Mouse (Mus musculus) midbrain, embryonic 15.5 days (tissue): ENCODE results near the gene Plxnd1. TPM values are rescaled to one million over a fixed set of nuclear protein-coding genes. Genes with fewer than 3 reads are reported as not detected.

Experiments
- ATAC-seq: fragments of 200-750 bp; cut with Nextera tagmentation; replicated peaks from 2 replicates; pipeline ENCODE4 v1.8.0; 2017; ENCODE audit warnings: moderate TSS enrichment
- H3K27ac ChIP-seq: fragments of 300-500 bp; sonication (generic); 2 replicates; pipeline ENCODE4 v1.5.1; 2015; ENCODE audit warnings: mild to moderate bottlenecking, inconsistent platforms
- H3K27me3 ChIP-seq: fragments of 300-500 bp; sonication (generic); replicated peaks from 2 replicates; pipeline ENCODE4 v1.6.1; 2015; ENCODE audit warnings: inconsistent platforms
- H3K36me3 ChIP-seq: fragments of 300-500 bp; sonication (generic); replicated peaks from 2 replicates; pipeline ENCODE4 v1.6.1; 2015; ENCODE audit warnings: inconsistent platforms
- H3K4me1 ChIP-seq: fragments of 300-500 bp; sonication (generic); 2 replicates; pipeline ENCODE4 v1.6.1; 2015; ENCODE audit warnings: inconsistent platforms
- H3K4me2 ChIP-seq: fragments of 300-500 bp; sonication (generic); 2 replicates; pipeline ENCODE4 v1.6.1; 2015; ENCODE audit warnings: inconsistent platforms, mild to moderate bottlenecking, moderate library complexity
- H3K4me3 ChIP-seq: fragments of 300-500 bp; sonication (generic); 2 replicates; pipeline ENCODE4 v1.5.1; 2015; ENCODE audit warnings: mild to moderate bottlenecking, inconsistent platforms
- H3K9ac ChIP-seq: fragments of 300-500 bp; sonication (generic); 2 replicates; pipeline ENCODE4 v1.6.1; 2015; ENCODE audit warnings: mild to moderate bottlenecking, inconsistent platforms
- H3K9me3 ChIP-seq: fragments of 300-500 bp; sonication (generic); 2 replicates; pipeline ENCODE4 v1.6.1; 2016; ENCODE audit warnings: inconsistent platforms
- WGBS: fragments of 180-500 bp; shearing (Covaris S2); methylation state at CpG from one replicate; pipeline ENCODE4 v1.1.7; 2015; ENCODE audit warnings: mixed read lengths; 5-methylcytosine and 5-hydroxymethylcytosine counted together
- polyA plus RNA-seq: library from polyadenylated mRNA; unstranded; fragments of >200 nt; fragmentation: Nextera tagmentation; extraction: Ambion mirVana; gene quantifications from 2 replicates; pipeline ENCODE4 v1.2.1, GENCODE M21; 2015

Gene Plxnd1
- polyA plus RNA-seq, 1 experiment from 2014 or later: 8.3 TPM

DNA sequence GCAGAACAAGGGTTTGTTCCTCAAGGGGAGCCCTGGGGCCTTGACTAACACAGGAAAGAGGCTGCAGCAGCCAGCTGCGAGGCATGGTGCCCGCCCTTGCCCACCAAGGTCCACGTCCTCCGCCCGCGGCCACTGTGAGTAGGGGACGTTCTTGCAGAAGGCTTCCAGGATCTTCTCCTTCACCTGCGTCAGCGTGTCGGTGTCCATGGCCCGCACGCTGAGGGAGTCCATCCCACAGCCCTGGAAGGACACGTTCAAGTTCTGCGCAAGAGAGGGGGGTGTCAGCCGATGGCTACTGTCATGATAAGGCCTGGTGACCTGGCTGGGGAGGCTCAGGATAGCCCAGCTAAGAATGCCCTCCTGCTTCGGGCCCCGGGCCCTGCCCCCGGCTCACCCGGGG, 34.5 kb downstream of the Plxnd1 start:
- Histone ChIP-seq H3K27ac (no peak overlapping the region), H3K27me3 (no peaks in the 10 kb centered on the region), H3K4me3 (no peak overlapping the region), H3K4me1 (peaks cover 8% of the 10 kb centered on the region; the same call in 1 of the 2 replicates), H3K36me3 (no peaks in the 10 kb centered on the region), H3K9ac (no peak overlapping the region), H3K4me2 (no peak overlapping the region), H3K9me3 (no peaks in the 10 kb centered on the region)
- WGBS: 91% methylated on average over 19 of the region's 19 CpGs
- ATAC-seq: no peak

DNA sequence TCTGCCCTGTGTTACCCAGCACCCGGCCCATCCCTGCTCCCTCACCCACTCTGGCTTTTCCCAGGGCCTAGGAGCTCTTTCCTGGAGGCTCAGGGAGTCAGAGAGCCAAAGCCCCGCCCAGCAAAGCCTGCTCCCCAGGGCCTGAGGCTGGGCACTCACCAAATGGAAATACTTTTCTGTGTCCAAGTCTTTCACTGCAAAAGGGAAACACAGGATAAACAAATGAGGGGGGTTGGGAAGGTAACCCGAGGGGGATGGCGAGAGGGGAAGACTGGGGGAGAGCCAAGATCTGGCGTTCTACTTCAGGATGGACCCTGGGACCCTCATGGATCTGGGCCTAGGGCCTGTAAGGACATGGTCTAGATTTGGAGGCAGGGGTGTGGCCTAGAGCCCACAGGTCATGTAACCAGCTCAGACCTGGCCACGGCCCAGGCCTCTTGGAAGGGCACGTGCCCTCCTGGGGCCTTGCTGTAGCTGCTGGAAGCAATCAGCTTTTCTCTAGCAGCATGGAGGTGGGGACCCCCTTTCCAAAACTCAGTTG, 35.6 kb downstream of the Plxnd1 start:
- Histone ChIP-seq H3K36me3 (no peaks in the 10 kb centered on the region), H3K4me2 (no peak overlapping the region), H3K27ac (no peak overlapping the region), H3K27me3 (no peaks in the 10 kb centered on the region), H3K4me1 (peaks cover 8% of the 10 kb centered on the region; the same call in 1 of the 2 replicates), H3K9ac (no peak overlapping the region), H3K4me3 (no peak overlapping the region), H3K9me3 (no peaks in the 10 kb centered on the region)
- ATAC-seq: no peak
- WGBS: 75% methylated on average over 7 of the region's 7 CpGs

DNA sequence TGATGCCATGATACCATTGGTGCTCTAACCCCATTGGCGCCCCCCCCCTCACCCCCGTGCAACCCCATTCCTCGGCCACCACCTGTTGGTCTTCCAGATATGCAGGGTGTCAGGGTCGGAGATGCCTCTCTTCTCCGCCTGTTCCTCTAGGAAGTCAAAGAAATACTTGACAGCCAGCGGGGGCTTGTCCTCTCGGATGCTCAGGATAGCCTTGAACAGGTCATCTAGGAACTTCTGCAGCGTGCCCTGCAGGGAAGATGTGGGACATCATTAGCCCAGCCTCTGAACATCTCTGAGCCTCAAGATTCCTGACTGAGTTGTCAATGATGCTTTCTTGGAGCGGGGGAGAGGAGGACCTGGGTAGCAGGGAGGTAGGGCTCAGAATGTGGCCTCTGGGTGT, 36.4 kb downstream of the Plxnd1 start:
- Histone ChIP-seq H3K36me3 (no peaks in the 10 kb centered on the region), H3K9me3 (no peaks in the 10 kb centered on the region), H3K9ac (no peak overlapping the region), H3K4me3 (no peak overlapping the region), H3K4me2 (no peak overlapping the region), H3K27me3 (no peaks in the 10 kb centered on the region), H3K4me1 (peaks cover 8% of the 10 kb centered on the region; the same call in 1 of the 2 replicates), H3K27ac (no peak overlapping the region)
- 91% methylated on average over 9 of the region's 9 CpGs for WGBS
- ATAC-seq: no peak

DNA sequence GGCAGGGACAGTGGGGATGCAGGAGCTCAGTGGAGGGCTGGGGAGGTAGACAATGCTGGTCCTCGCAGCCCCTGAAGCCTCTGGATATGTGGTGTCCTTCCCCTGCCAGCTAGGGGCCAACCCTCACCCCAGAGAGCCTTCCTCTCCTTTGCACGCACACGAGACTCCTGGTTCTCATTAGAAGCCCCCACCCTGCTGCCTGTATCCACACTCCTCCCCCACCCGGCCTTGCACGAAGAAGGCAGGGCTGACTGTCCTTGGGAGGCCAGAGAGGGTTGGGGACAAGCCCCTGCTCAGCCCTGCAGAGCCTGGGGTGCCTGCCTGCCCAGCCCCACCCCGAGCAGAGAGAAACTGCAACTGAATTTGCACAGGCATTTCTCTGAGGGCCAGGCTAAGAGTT, 37.1 kb downstream of the Plxnd1 start:
- Histone ChIP-seq H3K4me3 (no peak overlapping the region), H3K36me3 (no peaks in the 10 kb centered on the region), H3K4me2 (no peak overlapping the region), H3K4me1 (peaks cover 8% of the 10 kb centered on the region; the same call in 1 of the 2 replicates), H3K9ac (no peak overlapping the region), H3K27me3 (no peaks in the 10 kb centered on the region), H3K27ac (no peak overlapping the region), H3K9me3 (no peaks in the 10 kb centered on the region)
- WGBS: 39% methylated on average over 6 of the region's 6 CpGs
- ATAC-seq: no peak

DNA sequence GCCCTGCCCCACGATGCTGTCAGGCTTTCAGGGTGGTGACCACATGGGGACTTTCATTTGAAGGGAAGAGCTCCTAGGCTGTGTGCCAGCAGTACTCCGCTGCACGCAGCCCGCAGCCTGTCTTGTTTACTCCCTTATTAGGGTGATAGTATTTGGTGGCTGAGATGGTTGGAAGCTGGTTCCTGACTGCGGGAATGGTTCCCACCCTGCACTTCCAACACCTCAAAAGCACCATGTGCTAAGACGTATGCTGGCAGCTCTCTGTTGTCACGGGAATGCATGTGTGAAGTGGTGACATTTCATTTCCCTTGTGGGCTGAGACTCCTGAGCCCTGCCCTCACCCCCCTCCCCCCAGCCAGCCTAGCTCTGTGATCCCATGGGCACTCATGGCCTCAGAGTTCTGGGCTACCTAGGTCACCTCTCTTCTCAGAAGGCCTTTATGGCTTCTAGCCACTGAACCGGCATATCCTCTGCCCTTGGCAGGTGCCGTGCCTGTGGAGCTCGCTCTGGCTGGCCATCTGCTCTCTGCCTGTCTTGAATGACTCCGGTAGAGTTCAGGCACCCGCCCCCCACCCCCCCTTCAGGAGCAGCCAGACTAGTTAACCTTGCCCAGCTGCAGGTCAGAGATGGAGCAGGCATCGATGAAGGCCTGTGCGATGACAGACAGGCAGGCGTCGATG, 37.7 kb downstream of the Plxnd1 start:
- ATAC-seq: no peak
- Histone ChIP-seq H3K9ac (no peak overlapping the region), H3K4me2 (no peak overlapping the region), H3K4me3 (no peak overlapping the region), H3K36me3 (no peaks in the 10 kb centered on the region), H3K27ac (no peak overlapping the region), H3K4me1 (peaks cover 5% of the 10 kb centered on the region; the same call in 1 of the 2 replicates), H3K9me3 (no peaks in the 10 kb centered on the region), H3K27me3 (no peaks in the 10 kb centered on the region)
- WGBS: 50% methylated on average over 16 of the region's 16 CpGs

DNA sequence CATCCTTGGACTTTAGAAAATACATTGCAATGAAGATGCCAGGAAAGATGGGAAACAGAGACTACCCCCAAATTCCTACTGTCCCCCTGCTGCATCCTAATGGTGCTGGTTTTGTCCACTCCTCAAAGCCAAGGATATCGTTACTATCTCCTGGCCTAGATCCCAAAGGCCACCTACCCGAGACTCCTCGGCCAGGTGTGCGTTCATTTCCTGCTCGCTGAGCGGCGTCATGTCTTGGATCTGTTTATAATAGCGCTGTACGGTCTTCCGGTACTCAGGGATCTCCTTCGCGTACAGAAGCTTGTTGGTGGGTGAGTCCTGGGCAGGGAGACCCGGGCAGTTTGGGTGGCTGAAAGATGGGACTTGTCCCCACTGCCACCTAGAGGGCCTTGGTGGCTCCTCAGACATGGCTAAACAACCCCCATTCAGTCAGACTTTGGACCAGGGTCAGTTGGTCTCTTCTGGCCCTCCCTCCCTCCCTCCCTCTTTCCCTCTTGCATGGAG, 38.3 kb downstream of the Plxnd1 start:
- Histone ChIP-seq H3K36me3 (no peaks in the 10 kb centered on the region), H3K27me3 (no peaks in the 10 kb centered on the region), H3K4me2 (no peak overlapping the region), H3K4me1 (peaks cover 5% of the 10 kb centered on the region; the same call in 1 of the 2 replicates), H3K9ac (no peak overlapping the region), H3K9me3 (no peaks in the 10 kb centered on the region), H3K4me3 (no peak overlapping the region), H3K27ac (no peak overlapping the region)
- no peak for ATAC-seq
- WGBS: 85% methylated on average over 13 of the region's 13 CpGs

DNA sequence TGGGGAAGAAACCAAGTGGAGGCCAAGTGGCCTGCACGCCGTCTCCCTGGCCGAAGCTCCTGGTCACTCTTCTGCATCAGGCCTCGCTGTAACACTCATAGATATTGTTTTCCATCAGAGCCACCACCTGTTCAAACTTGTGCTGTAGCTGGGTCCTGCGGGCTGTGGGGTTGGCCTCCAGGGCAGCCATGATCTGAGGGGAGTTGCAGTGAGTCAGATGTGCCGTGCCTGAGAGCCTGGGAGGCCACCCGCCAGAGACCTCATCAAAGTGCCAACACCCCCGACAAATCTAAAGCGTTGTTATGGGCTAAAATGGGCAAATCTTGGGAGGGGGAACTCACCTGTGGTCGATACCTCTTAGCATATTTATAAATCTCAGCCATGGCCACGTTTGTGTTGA, 39.1 kb downstream of the Plxnd1 start:
- ATAC-seq: no peak
- WGBS: 88% methylated on average over 11 of the region's 11 CpGs
- H3K36me3 ChIP-seq: no peaks in the 10 kb centered on the region
- no peaks in the 10 kb centered on the region for H3K27me3 ChIP-seq
- no peak overlapping the region for H3K4me3 ChIP-seq
- H3K4me2 ChIP-seq: no peak overlapping the region
- no peak overlapping the region for H3K27ac ChIP-seq
- no peaks in the 10 kb centered on the region for H3K9me3 ChIP-seq
- H3K4me1 ChIP-seq: peaks cover 5% of the 10 kb centered on the region; the same call in 1 of the 2 replicates
- no peak overlapping the region for H3K9ac ChIP-seq

DNA sequence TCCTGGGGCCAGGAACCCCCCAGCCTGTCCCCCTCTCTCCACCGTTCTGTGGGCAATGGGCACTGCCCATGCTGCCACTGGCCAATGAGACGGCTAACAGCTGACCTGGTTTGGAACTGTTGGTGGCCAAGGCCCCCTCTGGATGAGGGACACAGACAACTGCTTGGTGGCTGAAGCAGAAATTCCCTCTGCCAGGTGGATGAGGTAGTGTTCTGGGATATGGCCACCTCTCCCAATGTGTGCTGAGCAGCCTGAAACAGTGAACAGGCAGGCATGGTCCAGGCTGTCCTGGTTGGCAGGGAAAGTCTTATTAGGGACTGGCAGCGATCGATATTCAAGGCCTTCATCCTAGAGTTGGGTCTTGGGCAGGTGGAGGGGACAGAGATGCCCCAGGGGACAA, 39.6 kb downstream of the Plxnd1 start:
- 92% methylated on average over 4 of the region's 4 CpGs for WGBS

DNA sequence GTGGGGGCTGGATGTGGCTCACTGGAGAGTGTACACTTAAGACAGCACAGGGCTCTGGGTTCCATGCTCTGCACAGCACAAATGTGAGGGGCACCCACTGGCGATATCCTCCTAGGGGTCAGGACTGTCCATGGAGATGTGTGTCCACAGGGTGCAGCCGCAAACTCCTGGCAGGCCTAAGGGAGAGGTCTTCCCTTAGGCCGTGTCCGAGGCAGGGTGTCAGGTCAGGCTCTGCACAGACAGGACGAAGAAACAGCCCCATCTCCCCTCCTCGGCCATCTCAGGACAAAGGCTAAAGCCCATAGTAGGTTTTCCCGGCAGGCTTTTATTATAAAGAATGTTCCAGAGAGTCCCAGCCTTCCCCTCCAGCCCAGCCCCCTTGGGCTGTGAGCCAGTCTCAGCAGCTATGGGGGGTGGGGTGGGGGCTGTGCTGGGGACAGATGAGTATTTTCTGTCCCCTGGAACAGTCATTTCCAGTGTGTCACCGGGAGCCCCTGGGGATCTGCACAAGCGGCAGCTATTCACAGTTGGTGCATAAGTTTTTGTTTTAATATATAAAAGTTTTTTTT, 40.2 kb downstream of the Plxnd1 start:
- H3K27ac ChIP-seq: no peak overlapping the region
- peaks cover 5% of the 10 kb centered on the region; the same call in 1 of the 2 replicates for H3K4me1 ChIP-seq
- H3K4me2 ChIP-seq: no peak overlapping the region
- H3K27me3 ChIP-seq: no peaks in the 10 kb centered on the region
- H3K36me3 ChIP-seq: no peaks in the 10 kb centered on the region
- 73% methylated on average over 9 of the region's 9 CpGs for WGBS
- H3K9me3 ChIP-seq: no peaks in the 10 kb centered on the region
- ATAC-seq: no peak
- no peak overlapping the region for H3K4me3 ChIP-seq
- H3K9ac ChIP-seq: no peak overlapping the region

More for the DNA sequence above, 39.6 kb downstream of the Plxnd1 start:
- H3K27me3 ChIP-seq: no peaks in the 10 kb centered on the region
- H3K9ac ChIP-seq: no peak overlapping the region
- no peak overlapping the region for H3K4me2 ChIP-seq
- ATAC-seq: no peak
- H3K27ac ChIP-seq: no peak overlapping the region
- no peaks in the 10 kb centered on the region for H3K36me3 ChIP-seq
- peaks cover 5% of the 10 kb centered on the region; the same call in 1 of the 2 replicates for H3K4me1 ChIP-seq
- no peak overlapping the region for H3K4me3 ChIP-seq
- no peaks in the 10 kb centered on the region for H3K9me3 ChIP-seq

DNA sequence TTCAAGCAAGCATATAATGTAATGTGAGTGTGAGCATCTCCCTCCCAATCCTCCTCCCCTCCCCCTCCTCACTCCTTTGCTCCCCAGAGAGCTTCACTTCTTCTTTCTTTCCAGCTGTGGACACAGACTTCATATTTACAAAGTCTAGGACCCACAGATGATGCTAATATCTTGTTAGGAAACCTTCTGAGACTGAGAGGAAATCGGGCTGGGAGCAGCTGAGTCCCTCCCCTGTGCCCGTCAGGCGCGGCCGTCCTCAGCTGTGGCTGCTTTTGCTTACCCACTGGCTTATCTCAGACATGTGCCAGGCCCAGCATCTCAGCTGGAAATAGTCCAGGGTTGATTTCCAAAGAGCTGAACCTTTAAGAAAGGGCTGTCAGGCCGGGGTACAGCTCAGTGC, 48.4 kb downstream of the Plxnd1 start:
- WGBS: 40% methylated on average over 6 of the region's 6 CpGs
- Histone ChIP-seq H3K36me3 (no peaks in the 10 kb centered on the region), H3K4me1 (peaks cover 4% of the 10 kb centered on the region; the same call in 1 of the 2 replicates), H3K9me3 (no peaks in the 10 kb centered on the region), H3K27me3 (no peaks in the 10 kb centered on the region), H3K4me3 (no peak overlapping the region), H3K27ac (no peak overlapping the region), H3K9ac (no peak overlapping the region), H3K4me2 (no peak overlapping the region)
- ATAC-seq: 0 out of 2 replicates have a peak, but pooled peaks have one; percentile 45

DNA sequence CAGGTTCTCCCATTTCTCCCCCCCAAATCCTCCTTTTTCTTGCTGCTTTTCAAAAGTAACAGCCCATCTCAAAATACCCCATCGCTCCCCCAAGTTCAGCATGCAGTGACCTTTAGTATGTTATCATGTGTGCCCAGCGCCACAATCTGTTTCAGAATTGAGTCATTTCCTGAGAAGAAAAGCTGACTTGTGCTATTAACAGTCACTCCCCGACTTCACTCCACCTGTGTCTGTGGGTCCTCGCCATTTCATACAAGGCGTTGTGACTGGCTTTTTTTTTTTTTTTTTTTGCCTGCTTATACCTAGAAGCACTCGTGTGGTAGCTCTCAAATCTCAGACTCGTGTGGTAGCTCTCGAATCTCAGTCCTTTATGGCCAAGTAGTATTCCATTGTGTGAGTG, 49.2 kb downstream of the Plxnd1 start:
- Histone ChIP-seq H3K9me3 (no peaks in the 10 kb centered on the region), H3K4me1 (peaks cover 4% of the 10 kb centered on the region; the same call in 1 of the 2 replicates), H3K4me2 (no peak overlapping the region), H3K36me3 (no peaks in the 10 kb centered on the region), H3K27ac (no peak overlapping the region), H3K4me3 (no peak overlapping the region), H3K27me3 (no peaks in the 10 kb centered on the region), H3K9ac (no peak overlapping the region)
- ATAC-seq: no peak
- WGBS: 88% methylated on average over 8 of the region's 8 CpGs

DNA sequence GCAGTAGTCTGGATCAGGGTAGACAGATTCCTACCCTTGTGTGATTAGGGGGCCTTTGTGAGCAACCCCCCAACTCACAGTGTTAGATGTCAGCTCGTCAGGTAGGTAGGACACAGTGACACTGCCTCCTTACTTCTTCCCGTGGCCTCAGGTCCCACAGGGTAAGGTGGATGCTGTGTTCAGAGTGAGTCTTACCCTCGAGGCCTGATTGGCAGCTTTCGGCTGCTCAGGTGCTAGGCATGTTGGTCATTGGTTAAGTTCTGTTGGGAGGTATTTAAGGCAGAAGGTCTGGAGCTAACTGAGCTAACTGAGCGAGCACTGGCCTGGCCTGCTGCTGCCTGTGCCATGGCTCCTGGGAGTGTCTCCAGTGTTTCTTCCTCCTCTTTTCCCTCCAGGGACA, 50.2 kb downstream of the Plxnd1 start, which contains the start of gene H1foo:
H1foo (plus strand) TSS at position 301 of the 400 bp plus-strand sequence.
- H3K9ac ChIP-seq: no peak within 1 kb of the TSS
- 83% methylated on average over 5 of the region's 5 CpGs for WGBS
- H3K27me3 ChIP-seq: no peaks in the 10 kb centered on the region
- no peak within 1 kb of the TSS for H3K27ac ChIP-seq
- ATAC-seq: no peak
- no peaks in the 10 kb centered on the region for H3K9me3 ChIP-seq
- H3K4me1 ChIP-seq: peaks cover 4% of the 10 kb centered on the region; the same call in 1 of the 2 replicates
- no peak within 1 kb of the TSS for H3K4me3 ChIP-seq
- no peaks in the 10 kb centered on the region for H3K36me3 ChIP-seq
- H3K4me2 ChIP-seq: no peak within 1 kb of the TSS
